Mouse (Mus musculus) left cerebral cortex, adult 18-20 months (tissue): ENCODE results near the gene Armc9. TPM values are rescaled to one million over a fixed set of nuclear protein-coding genes. Genes with fewer than 3 reads are reported as not detected.

ENCODE experiments used
- DNase-seq, 2 experiments: peaks; one replicate each; pipeline ENCODE4 v3.0.0; 2021 to 2022; ENCODE audit warnings: low spot score in 2 of 2, mixed read lengths in 1 of 2
- long read RNA-seq, 2 experiments: library from polyadenylated mRNA; stranded (forward); transcript quantifications; one replicate each; pipeline ENCODE4 v2.0.0; 2021
- total RNA-seq, 2 experiments: library from RNA; stranded (reverse); gene quantifications; 2 replicates each; pipeline ENCODE4 v1.2.3; 2021

Gene Armc9
- 10 to 100 TPM; 32.2 to 36.4 TPM for total RNA-seq
- long read RNA-seq, experiment 1, full-length matches to known transcripts, result 54 of 88 reads
- long read RNA-seq, experiment 1, partial matches to known transcripts, result 16 of 88 reads
- long read RNA-seq, experiment 1, other reads (novel, unspliced or antisense), result 18 of 88 reads
- long read RNA-seq, experiment 2, full-length matches to known transcripts, result 23 of 40 reads
- long read RNA-seq, experiment 2, partial matches to known transcripts, result 9 of 40 reads
- long read RNA-seq, experiment 2, other reads (novel, unspliced or antisense), result 8 of 40 reads

DNA sequence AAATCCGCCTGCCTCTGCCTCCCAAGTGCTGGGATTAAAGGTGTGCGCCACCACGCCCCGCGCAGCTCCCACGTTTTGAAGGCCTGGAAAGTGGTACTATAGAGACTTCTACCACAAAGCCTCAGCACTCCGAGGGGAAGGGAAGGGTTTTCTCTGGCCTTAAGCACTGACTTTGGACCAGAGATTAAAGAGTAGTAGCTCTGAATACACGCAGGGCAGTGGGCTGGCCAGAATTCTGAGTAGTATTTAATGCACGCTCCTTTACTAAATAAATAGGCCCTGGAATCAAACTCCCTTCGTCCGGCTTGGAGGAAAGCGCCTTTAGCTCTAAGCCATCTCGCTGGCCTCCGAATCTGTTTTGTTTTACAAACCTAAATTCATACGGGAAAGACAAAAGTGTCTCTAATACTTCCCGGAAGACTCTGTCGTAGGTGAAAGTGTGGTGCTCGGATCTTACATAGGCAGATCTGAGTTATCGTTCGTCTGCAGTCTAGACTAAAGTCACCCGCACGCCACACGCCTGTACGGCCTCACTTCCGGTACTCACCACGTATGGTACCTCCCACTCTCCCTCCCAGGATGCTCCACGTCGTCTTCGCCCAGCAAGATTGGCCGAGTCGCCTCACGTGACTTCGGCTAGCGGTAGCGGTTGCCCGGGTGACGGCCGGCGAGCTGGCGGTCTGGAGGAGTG is at the start of gene Armc9:
Gene Armc9, plus strand, starts transcription at position 648 of the 691 bp plus-strand sequence.
- DNase-seq, result peak; percentile 97 to 98

DNA sequence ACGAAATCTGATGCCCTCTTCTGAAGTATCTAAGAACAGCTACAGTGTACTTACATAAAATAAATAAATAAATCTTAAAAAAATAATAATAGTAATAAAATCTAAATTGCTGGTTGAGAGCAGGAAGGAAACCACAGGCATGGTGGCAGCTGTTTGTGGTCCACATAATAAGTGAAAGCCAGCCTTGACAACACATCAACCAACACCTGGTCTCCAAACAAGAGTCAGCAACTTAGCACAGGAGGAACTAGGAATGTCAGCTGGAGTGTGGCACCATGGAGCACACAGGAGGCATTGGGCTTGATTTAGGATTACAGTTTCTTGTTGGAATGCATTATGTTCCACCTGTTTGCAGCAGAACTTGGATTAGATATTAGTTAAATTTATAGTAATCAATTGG is 49.5 kb upstream of the Armc9 start:
- DNase-seq, result no peak

DNA sequence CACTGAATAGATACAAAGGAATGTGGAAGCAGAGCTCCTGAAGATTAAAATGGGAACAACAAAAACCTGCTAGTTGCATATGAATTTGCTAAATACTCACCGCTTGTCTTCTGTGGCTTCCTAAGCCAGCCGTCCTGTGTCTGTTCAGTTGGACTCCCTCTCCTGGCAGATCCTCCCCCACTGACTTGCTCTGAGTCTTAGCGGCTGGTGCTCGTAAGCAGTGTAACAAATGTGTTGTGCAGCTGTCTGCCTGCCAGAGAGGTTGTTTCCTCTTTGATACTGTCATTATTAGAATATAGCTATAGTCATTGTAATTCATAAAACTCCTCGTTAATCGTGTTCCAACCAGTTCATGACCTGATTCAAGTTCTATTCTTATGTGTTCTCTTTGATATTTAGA is 42.8 kb upstream of the Armc9 start, which contains the start of gene Htr2b:
Gene Htr2b, minus strand, starts transcription at position 192 of the 400 bp plus-strand sequence.
- DNase-seq, result peak; percentile 28 to 47

DNA sequence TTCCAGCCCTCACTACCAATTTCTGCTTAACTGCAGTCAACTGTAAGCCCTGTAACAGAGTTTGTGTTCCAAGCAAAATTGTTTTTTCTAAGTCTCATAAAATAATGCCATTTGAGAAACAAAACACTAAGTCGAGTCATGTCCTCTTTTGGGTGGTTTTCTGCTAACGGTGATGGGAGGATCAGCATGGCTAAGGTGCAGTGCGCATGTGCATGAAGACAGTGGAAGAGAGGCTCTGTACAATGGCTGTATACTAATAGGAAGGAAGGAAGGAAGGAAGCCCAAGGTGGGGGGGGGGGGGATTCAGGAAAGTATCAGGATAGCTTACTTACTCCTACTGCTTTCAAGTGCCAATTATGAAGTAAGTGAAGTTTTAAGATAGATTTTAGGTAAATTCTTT is 40.4 kb upstream of the Armc9 start:
- no peak for DNase-seq

DNA sequence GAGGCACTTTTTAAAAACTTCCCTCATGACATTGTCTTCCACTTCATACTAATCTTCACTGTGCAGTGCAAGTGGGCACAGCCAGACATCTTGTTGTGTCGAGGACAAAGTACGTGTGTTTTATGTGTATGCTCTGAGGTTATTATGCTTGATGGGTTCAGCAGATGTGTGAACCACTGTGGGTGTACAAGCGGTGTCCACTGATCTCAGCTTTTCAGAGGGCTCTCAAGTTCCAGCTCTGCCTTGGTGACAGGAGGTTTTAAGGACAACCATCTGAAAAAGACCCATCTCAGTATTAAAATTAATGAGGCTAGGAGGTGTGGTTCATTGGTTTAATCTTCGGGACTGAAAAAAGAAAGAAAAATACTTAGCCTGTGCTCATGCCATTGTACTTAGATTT is 35.0 kb upstream of the Armc9 start:
- DNase-seq, result no peak

DNA sequence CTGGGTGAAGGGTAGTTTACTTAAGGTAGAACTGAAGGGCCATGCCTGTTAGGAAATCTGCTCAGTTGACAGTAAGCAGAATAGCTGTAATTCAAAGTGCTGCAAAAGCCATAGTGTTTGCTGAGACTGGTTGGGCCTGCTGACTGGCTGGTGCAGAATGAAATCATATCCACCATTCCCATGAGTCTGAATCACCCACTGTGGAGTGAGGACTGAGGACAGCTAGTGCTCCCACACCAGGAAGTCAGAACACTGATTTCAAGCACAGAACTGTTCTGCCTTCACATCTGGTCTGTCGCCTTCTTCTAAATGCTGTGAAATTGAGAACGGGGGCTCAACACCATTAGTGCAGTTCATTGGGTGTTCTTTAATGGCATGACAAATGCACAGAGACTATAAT is 28.5 kb upstream of the Armc9 start:
- DNase-seq, result no peak

DNA sequence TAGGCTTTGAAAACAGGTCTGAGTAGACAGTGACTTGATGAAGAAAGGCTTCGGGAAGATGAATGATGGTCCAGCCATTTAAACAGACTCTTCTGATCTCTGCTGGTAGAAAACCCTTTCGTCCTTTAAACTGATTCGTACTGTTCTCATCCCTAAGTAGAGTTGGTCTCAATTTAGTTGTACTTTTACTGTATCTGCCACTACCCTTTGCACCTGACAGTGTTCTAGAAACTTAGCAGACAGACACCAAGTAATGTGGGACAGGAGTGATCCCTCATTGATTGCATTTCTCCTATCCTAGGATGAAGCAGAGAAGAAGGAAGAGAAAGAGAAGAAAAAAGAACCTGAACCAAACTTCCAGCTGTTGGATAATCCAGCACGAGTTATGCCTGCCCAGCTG is 21.2 kb upstream of the Armc9 start, which contains the start of gene Gm21972:
Gene Gm21972, plus strand, starts transcription at position 301 of the 400 bp plus-strand sequence.
- DNase-seq, result no peak

DNA sequence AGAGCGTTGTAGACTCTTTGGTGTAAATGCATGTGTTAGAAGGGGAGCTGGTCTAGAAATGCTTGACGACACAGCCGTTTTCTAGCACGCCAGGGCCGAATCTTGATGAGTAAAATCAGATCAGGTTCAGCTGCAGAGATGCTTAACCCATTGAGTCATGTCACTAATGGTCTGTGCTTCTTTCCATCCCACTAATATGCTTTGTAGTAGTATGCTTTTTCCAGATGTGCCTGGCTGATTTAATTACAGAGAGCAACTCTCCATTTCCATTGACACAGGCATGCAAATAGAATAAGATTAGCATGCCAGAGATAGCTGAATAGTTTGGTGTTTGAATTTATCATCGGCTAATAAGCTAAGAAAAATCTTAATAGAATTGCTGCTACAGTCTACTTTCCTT is 19.3 kb upstream of the Armc9 start:
- DNase-seq, result no peak

DNA sequence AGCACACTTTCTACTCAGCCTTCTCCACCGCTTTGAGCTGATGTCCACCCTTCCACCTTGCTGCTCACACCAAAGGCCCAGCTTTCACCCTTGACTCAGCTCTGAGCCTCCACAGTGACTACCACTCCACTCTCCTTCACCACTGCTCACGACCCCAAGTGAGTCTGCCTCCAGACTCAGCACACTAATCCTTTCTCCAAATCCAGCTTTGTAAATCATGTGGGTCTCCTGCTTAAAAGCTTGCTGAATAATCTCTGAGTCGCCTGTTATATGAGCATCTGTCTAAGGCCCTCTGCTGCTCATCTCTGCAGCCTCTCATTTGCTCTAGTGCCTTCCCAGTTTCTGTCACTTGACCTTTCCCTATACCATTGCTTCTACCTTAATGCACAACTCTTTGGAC is 13.5 kb upstream of the Armc9 start:
- no peak for DNase-seq

DNA sequence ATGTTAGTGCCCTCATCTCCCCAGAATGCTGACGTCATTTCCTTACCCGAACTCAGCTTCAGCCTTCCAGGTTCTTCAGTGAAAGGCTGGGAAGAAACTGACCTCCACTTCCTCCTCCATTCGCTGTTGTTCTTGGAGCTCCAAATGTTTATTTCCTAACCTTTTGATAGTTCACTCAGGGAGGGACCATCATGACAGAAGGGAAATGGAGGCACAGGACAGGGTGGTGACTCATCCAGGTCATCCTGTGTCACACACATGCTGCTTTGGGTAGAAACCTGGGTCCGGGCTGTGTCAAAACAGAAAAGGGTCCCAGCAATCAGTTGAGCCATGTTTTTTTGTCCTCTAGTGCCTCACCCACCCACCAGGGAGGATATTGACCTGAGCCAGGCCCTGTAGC is 11.4 kb upstream of the Armc9 start:
- DNase-seq, result no peak

DNA sequence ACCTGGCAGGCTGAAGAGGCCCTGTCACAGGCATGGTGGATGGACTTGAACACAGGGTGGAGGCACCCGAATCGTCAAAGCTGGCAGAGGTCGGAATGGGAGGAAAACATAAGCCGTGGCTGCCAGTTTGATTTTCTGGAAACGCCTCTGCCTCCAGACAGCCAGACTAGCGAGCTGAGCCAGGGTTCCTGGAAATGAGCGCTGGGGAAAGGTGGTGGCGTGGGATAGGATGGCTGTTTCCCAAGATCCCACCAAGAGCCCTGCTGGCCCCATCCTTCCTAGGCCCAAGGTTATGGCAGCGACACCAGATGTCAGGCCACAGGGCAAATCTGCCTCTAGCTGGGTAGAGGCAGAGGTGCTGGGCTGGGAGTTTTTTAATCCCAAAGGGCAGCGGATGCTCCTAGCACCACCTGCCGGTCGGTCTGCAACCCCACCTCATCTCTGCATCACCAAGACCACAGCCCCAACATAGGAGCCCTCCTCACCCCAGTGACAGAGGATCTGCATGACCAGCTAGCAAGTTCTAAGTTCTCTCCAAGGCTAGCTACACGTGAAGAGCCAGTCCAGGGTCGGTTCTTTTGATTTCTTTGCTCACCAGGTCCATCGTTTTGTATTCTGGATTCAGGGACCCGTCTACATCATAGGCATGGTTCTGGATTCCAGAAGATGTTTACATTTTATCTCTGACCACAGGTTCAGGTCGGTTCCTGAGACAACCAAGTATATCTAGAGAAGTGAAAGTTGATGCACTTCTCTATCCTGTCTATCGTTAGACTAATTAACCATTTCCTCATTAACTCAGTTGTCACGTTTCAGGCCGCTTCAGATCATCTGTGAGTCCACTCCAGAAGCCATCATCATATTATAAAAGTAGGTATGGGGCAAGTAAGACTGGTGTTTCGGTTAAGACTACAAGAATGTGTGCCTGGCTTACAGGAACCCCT is 10.3 kb upstream of the Armc9 start:
- peak in 1 of 2 experiments; percentile 15 for DNase-seq

DNA sequence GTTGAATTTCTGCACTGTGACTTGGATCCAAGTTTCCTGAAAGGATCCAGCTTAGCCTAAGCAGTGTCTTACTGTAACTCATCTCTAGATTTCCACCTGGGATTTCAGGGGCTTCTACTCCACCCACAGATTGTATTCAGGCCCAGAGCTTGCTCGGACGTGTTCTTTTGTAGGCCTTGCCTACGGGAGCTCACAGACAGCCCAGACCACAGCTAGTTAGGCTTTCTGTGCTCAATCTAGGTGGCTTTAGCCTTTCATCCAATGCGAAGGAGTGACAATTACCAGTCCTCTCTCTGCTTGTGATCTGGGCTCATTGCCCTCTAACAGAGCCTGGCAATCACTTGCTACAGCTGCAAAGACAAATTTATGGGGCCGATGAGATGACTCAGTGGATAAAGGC is 8.3 kb upstream of the Armc9 start:
- DNase-seq, result no peak

DNA sequence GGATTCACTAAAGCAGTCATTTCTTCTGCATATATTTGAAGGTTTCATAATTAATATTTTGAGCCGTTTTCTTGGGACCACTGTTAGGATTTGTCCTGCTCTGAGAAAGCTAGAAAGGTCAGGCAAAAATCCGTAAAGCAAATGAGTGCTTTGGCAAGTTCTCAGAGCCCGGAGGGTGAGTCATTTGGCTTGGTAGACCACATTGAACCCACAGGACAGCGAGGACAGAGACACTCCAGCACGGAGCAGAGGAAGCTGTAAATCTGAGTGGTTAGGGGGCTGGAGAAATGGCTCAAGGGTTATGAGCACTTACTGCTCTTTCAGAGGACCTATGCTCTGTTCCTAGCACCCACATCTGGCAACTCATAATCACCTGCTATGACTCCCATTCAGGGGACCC is 7.0 kb upstream of the Armc9 start:
- DNase-seq, result no peak

DNA sequence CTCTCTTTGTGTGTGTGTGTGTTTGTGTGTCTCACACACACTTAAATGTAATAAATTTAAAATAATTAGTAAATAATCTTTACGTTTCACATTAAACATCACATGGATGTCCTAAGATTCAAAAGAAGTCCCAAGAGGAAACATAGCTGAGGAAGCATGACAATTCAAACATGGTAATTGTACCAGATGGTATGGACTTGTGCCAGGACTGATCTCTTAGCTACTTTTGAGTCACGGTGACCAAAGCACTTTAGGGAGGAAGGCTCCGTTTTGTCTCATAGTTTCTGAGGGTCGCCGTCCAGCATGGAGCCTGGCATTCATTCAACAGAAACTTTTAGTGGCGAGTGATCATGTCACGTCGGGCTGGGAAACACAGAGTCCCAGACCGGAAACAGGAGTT is 6.4 kb upstream of the Armc9 start:
- DNase-seq, result no peak

DNA sequence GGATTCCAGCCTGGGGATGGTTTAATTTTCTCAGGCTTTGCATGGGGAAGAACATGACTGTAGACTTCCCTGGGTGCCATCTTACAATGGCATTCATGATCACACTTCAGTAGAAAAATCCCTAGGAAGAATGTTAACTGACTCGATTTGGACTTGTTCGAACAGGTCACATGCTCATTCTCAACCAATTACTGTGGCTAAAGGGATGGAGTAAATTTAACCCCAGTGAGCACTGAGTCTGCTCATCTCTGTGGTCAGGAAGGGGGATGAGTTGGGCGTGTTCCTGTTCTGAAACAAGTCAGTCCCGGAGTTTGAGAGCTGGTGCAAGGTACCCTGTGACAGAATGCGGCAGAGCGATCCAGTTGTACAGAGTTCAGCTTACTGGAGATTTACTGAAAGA is 3.7 kb upstream of the Armc9 start:
- DNase-seq, result no peak

DNA sequence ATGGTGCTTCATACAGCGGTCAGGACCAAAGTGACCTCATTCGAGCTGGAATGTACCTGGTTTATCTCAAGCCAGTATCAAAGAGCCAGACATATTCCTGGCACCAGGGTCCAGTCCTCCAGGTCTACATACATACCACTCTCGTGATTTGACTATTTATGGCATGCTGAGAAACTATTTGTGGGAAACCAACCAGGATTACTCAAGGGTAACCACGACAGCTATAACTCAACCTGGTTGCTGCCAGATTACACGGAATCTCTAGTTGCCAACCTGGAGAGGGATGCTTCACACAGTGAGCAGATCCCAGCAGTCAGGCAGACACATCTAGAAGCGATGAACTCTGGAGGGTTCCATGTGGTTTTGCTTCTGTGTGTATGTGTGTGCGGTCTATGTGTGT is 3.2 kb upstream of the Armc9 start:
- no peak for DNase-seq

DNA sequence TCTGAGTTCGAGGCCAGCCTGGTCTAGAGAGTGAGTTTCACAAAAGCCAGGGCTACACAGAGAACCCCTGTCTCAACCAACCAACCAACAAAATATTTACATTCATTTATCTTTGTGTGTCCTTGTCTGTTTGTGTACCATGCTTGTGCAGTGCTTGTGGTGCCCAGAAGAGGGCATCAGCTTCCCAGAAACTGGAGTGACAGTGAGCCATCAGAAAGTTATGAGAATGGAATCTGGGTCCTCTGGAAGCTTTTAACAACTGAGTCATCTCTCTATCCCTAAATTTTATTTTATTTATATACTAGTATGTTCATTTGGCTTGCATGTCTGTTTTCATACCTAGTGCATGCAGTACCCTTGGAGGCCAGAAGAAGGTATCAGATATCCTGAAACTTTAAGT is 2.0 kb upstream of the Armc9 start:
- no peak for DNase-seq

DNA sequence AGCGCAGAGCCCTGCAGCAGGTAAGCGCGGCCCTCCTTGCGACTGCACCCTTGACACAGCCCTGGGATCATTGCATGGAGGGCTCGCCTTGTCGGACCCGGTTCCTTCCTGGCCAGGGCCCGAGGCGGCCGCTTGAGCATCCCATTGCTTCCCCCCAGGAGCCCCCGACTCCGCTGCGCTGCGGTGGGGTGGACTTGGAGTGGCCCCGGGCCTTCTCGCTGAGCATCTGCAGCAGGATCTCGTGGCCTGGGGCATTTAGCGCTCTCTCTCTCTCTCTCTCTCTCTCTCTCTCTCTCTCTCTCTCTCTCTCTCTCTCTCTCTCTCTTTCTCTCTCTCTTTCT is 214 bp downstream of the Armc9 start:
- no peak for DNase-seq

DNA sequence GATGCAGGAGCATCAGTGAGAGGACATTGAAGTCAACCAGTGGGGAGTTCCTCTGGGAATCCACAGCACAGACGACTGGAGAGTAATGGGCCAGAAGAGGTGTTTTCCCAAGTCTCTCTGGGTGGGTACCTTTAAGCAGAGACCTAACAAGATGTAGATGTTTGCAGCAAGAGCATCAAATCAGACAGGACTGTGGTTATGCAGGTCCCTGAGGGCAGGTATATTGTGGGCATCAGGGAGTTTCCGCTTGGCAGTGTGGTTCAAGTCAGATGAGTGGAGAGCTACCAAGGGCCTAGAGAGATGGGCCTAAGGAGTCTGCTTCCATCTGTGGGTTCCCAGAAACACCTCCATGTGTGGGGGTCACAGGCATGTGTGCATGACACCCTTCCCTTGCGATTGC is 1.5 kb downstream of the Armc9 start:
- no peak for DNase-seq

DNA sequence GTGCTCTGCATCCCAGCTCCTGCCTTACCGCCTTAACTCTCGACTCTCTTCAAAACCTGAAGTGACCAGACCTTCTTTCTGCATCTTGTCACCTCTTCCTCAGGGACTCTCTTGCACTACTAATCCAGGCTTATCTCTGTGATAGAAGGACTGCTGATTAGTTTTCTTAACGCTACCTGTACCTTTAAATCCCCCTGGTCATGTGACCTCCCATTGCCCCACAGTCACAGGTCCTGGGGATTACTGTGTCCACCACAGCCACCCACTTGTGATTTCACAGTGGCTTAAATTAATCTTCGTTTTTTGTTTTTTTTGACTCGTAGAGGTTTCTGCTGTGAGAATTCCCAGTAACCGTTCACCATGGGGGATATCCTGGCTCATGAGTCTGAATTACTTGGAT is 2.0 kb downstream of the Armc9 start:
- DNase-seq, result no peak

DNA sequence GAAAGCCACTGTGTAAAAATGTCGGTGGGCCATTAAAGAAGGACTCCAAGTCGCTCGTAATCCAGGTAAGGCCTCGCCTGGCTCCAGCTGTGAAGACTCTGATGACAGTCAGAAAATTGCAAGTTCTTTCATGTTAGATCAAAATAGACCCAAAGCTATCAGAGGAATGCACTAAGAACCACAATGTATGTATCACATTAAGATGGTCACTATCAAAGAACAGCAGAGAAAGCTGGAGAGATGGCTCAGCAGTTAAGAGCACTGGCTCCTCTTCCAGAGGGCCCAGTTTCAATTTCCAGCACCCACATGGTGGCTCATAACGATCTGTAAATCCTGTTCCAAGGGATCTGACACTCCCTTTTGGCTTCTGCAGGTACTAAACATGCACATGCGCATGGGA is 5.5 kb downstream of the Armc9 start:
- no peak for DNase-seq

DNA sequence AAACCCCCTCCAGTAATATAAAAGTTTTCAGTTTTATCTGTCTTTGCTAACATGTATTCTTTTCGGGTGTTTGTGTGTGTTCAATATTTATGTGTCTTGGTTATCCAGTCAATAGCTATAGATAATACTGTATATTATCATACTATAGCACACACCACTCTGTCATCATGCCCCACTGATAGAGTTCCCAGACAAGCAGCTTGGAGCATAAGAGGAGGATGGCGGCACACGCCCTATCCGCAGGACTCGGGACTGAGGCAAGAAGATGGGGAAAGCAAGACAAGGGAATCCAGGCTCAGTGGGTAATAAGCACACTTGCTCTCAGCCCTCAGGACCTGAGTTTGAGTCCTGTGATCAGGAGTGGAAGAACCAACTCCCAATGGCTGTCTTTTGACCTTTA is 5.9 kb downstream of the Armc9 start:
- no peak for DNase-seq
